Mouse (Mus musculus) CH12.LX (cell line): Measurements from ENCODE around the gene Slc26a6.

Source experiments
- CHD2 ChIP-seq: IDR thresholded peaks from 2 replicates; pipeline ENCODE4 v1.6.1; 2011; ENCODE audit warnings: low read length, improper control_type of control experiment
- CTCF ChIP-seq, 2 experiments: IDR thresholded peaks in 1 of 2; conservative IDR thresholded peaks in 1 of 2; 2 replicates each; pipeline ENCODE4 v1.5.1; 2011 to 2012; ENCODE audit warnings: low read depth in 2 of 2, low read length in 2 of 2, improper control_type of control experiment in 1 of 2, inconsistent platforms in 1 of 2, mild to moderate bottlenecking in 1 of 2, moderate library complexity in 1 of 2
- EP300 ChIP-seq: IDR thresholded peaks from 2 replicates; pipeline ENCODE4 v1.6.1; 2011; ENCODE audit warnings: low read length, improper control_type of control experiment
- JUN ChIP-seq: IDR thresholded peaks from 2 replicates; pipeline ENCODE4 v1.6.1; 2011; ENCODE audit warnings: low read depth, mild to moderate bottlenecking, low read length, improper control_type of control experiment, moderate library complexity; ENCODE audit not compliant: insufficient read depth
- MAFK ChIP-seq: IDR thresholded peaks from 2 replicates; pipeline ENCODE4 v1.6.1; 2011; ENCODE audit warnings: low read length, improper control_type of control experiment; ENCODE audit not compliant: insufficient replicate concordance
- MAX ChIP-seq: IDR thresholded peaks from 2 replicates; pipeline ENCODE4 v1.6.1; 2011; ENCODE audit warnings: low read length, improper control_type of control experiment
- MAZ ChIP-seq: IDR thresholded peaks from 2 replicates; pipeline ENCODE4 v1.6.1; 2012; ENCODE audit warnings: low read depth, mild to moderate bottlenecking, inconsistent platforms, low read length, improper control_type of control experiment, moderate library complexity
- NRF1 ChIP-seq: IDR thresholded peaks from 2 replicates; pipeline ENCODE4 v1.6.1; 2014; ENCODE audit warnings: low read depth, mild to moderate bottlenecking, inconsistent platforms, low read length, improper control_type of control experiment, moderate library complexity
- POLR2A ChIP-seq: IDR thresholded peaks from 2 replicates; pipeline ENCODE4 v1.6.1; 2011; ENCODE audit warnings: low read depth, mild to moderate bottlenecking, improper control_type of control experiment, low read length
- RCOR1 ChIP-seq: conservative IDR thresholded peaks from 2 replicates; pipeline ENCODE4 v1.6.1; 2012; ENCODE audit warnings: low read depth, mild to moderate bottlenecking, inconsistent platforms, low read length, improper control_type of control experiment
- SIN3A ChIP-seq: IDR thresholded peaks from 2 replicates; pipeline ENCODE4 v1.6.1; 2012; ENCODE audit warnings: low read length, improper control_type of control experiment, inconsistent platforms
- UBTF ChIP-seq: IDR thresholded peaks from 2 replicates; pipeline ENCODE4 v1.6.1; 2012; ENCODE audit warnings: low read depth, mild to moderate bottlenecking, inconsistent platforms, low read length, improper control_type of control experiment, moderate library complexity
- USF1 ChIP-seq: IDR thresholded peaks from 2 replicates; pipeline ENCODE4 v1.6.1; 2014; ENCODE audit warnings: low read depth, mild to moderate bottlenecking, inconsistent platforms, low read length, improper control_type of control experiment

DNA sequence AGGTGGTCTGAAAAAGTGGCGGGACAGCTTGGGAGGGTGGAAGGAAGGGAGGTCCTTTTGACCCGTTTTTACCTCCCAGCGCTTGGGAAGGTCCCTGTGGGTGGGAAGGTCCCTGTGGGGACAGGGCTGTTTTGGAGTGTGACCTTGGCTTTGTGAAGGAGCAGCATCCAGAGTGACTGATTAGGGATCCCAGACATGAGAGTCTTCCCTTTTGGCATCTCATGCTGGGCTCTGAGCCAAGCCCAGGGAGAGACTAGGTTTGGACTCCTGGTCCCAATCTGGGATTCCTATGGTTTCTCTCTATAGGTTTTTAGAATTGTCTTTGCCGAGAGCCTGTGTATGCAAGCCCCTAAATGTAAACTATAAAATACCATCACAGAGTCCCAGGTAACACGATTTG is 42.6 kb upstream of the Slc26a6 start:
- TF ChIP-seq MAX: no peak
- TF ChIP-seq NRF1: no peak
- TF ChIP-seq USF1: no peak
- no peak for TF ChIP-seq EP300
- no peak for TF ChIP-seq CHD2
- TF ChIP-seq JUN: no peak
- TF ChIP-seq POLR2A: no peak
- TF ChIP-seq CTCF (conservative IDR thresholded peaks at IDR 0.05 in 1 of 2, IDR thresholded peaks at IDR 0.05 in 1 of 2; ENCODE audit: low read depth in 2 of 2, low read length in 2 of 2): no peak
- TF ChIP-seq RCOR1: no peak
- TF ChIP-seq MAZ: no peak
- TF ChIP-seq UBTF: no peak
- no peak for TF ChIP-seq SIN3A
- TF ChIP-seq MAFK: no peak
